Mouse (Mus musculus): ENCODE data around the gene Tmcc2.

DNA sequence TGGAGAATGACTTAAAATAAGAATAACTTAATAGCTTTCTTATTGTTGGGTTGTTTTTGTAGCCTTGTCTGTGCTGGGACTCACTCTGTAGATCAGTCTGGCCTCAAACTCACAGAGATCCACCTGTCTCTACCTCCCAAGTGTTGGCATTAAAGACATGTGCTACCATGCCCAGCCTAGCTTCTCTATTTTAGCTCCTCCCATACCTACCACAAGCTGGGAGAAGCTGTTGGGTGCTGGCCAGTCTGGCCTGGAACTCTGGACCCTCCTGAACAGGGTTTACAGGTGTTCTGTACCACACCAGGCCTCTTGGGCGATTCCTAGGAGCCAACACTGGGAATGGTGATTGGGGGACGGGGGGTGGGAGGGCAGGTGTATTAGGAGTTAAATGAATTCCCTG lies 47.9 kb downstream of the Tmcc2 start:
- TF ChIP-seq CTCF (IDR thresholded peaks at IDR 0.05; ENCODE audit: low read depth, low read length) (no peak), GATA2 (IDR thresholded peaks at IDR 0.05; ENCODE audit: borderline replicate concordance, low read depth, low read length) (no peak), GATA1 (IDR thresholded peaks at IDR 0.05; ENCODE audit: borderline replicate concordance, low read length) (no peak), TAL1 (conservative IDR thresholded peaks at IDR 0.05; ENCODE audit: low read depth, low read length) (no peak)
